Mouse (Mus musculus) lung, postnatal 0 days (tissue): ENCODE results near the gene Nr2f2. TPM values are rescaled to one million over a fixed set of nuclear protein-coding genes. Genes with fewer than 3 reads are reported as not detected.
A peak's percentile ranks its signal among the peaks of the same experiment; 100 is the strongest.

Source experiments
- ATAC-seq: fragments of 200-750 bp; cut with Nextera tagmentation; 2 replicates; pipeline ENCODE4 v1.8.0; 2017; ENCODE audit warnings: moderate library complexity
- DNase-seq: peaks from one replicate; pipeline ENCODE4 v3.0.0-alpha.2; 2016; ENCODE audit warnings: low spot score
- H3K27ac ChIP-seq: fragments of 300-500 bp; sonication (generic); 2 replicates; pipeline ENCODE4 v1.5.1; 2014; ENCODE audit warnings: antibody characterized with exemption, mild to moderate bottlenecking, low read length, mixed read lengths
- H3K27me3 ChIP-seq: fragments of 300-500 bp; sonication (generic); replicated peaks from 2 replicates; pipeline ENCODE4 v1.6.1; 2014; ENCODE audit warnings: low read length, mixed read lengths; ENCODE audit not compliant: insufficient read depth
- H3K36me3 ChIP-seq: fragments of 300-500 bp; sonication (generic); 2 replicates; pipeline ENCODE4 v1.6.1; 2014; ENCODE audit warnings: low read length, mixed read lengths; ENCODE audit not compliant: insufficient read depth
- H3K4me1 ChIP-seq: fragments of 300-500 bp; sonication (generic); 2 replicates; pipeline ENCODE4 v1.6.1; 2014; ENCODE audit warnings: antibody characterized with exemption, low read depth, low read length, mixed read lengths; ENCODE audit not compliant: insufficient read depth
- H3K4me2 ChIP-seq: fragments of 300-500 bp; sonication (generic); replicated peaks from 2 replicates; pipeline ENCODE4 v1.6.1; 2014; ENCODE audit warnings: low read depth, mild to moderate bottlenecking, low read length, moderate library complexity, mixed read lengths
- H3K4me3 ChIP-seq: fragments of 300-500 bp; sonication (generic); 2 replicates; pipeline ENCODE4 v1.5.1; 2014; ENCODE audit warnings: low read depth, low read length
- H3K9ac ChIP-seq: fragments of 300-500 bp; sonication (generic); replicated peaks from 2 replicates; pipeline ENCODE4 v1.6.1; 2014; ENCODE audit warnings: low read depth, mild to moderate bottlenecking
- H3K9me3 ChIP-seq: fragments of 300-500 bp; sonication (generic); 2 replicates; pipeline ENCODE4 v1.6.1; 2016; ENCODE audit warnings: low read length, mixed read lengths
- CTCF ChIP-seq: IDR thresholded peaks from 2 replicates; pipeline ENCODE4 v1.5.1; 2016; ENCODE audit warnings: antibody characterized with exemption, mild to moderate bottlenecking
- EP300 ChIP-seq: IDR thresholded peaks from 2 replicates; pipeline ENCODE4 v1.6.1; 2016; ENCODE audit warnings: antibody characterized with exemption, mild to moderate bottlenecking, control low read depth
- WGBS: fragments of 180-500 bp; shearing (Covaris S2); extraction: QIAGEN DNeasy Blood & Tissue Kit; methylation state at CpG from one replicate; pipeline ENCODE4 v1.1.7; 2014; 5-methylcytosine and 5-hydroxymethylcytosine counted together
- polyA plus RNA-seq: library from polyadenylated mRNA; unstranded; fragments of >200 nt; fragmentation: Nextera tagmentation; extraction: Ambion mirVana; gene quantifications from 2 replicates; pipeline ENCODE4 v1.2.1, GENCODE M21; 2015

Nr2f2 gene
- polyA plus RNA-seq, 1 experiment from 2014 or later = 72.7 TPM

GRCm38 (mm10) chr7:70346010-70346536 lies 20.5 kb downstream of the Nr2f2 start:
- Histone ChIP-seq H3K4me3 (peak overlapping the region; percentile 30), H3K4me1 (peaks cover 11% of the 10 kb centered on the region; the same call in 1 of the 2 replicates), H3K27me3 (no peaks in the 10 kb centered on the region), H3K36me3 (no peaks in the 10 kb centered on the region), H3K4me2 (peak overlapping the region; percentile 71), H3K9me3 (no peaks in the 10 kb centered on the region), H3K9ac (no peak overlapping the region), H3K27ac (peak overlapping the region; percentile 33; the same call in 1 of the 2 replicates)
- under 1% methylated on average over 35 of the region's 35 CpGs for WGBS
- ATAC-seq (peak; percentile 75), DNase-seq (peak; percentile 90)
- peak; percentile 67 for TF ChIP-seq CTCF
- no peak for TF ChIP-seq EP300

GRCm38 (mm10) chr7:70343426-70343825 lies 23.1 kb downstream of the Nr2f2 start:
- no peak for ATAC-seq
- H3K9me3 ChIP-seq = no peaks in the 10 kb centered on the region
- H3K4me2 ChIP-seq = no peak overlapping the region
- DNase-seq = no peak
- H3K9ac ChIP-seq = no peak overlapping the region
- no peaks in the 10 kb centered on the region for H3K36me3 ChIP-seq
- H3K27ac ChIP-seq = peak overlapping the region; percentile 43; the same call in 1 of the 2 replicates
- peaks cover 11% of the 10 kb centered on the region; the same call in 1 of the 2 replicates for H3K4me1 ChIP-seq
- no peaks in the 10 kb centered on the region for H3K27me3 ChIP-seq
- 61% methylated on average over 5 of the region's 5 CpGs for WGBS
- TF ChIP-seq EP300 = no peak
- no peak for TF ChIP-seq CTCF
- H3K4me3 ChIP-seq = no peak overlapping the region

- no peak for DNase-seq
- H3K4me3 ChIP-seq = no peak overlapping the region
- no peak overlapping the region for H3K9ac ChIP-seq
- TF ChIP-seq EP300 (no peak), CTCF (no peak)
- no peak for ATAC-seq
- H3K9me3 ChIP-seq = no peaks in the 10 kb centered on the region
- H3K27me3 ChIP-seq = no peaks in the 10 kb centered on the region
- no peak overlapping the region for H3K4me2 ChIP-seq
- 54% methylated on average over 8 of the region's 8 CpGs for WGBS
- no peak overlapping the region for H3K27ac ChIP-seq
- H3K36me3 ChIP-seq = no peaks in the 10 kb centered on the region
- peaks cover 8% of the 10 kb centered on the region; the same call in 1 of the 2 replicates for H3K4me1 ChIP-seq
Observed at GRCm38 (mm10) chr7:70342771-70343170, 23.8 kb downstream of the Nr2f2 start.

- 59% methylated on average over 2 of the region's 2 CpGs for WGBS
- Histone ChIP-seq H3K27me3 (no peaks in the 10 kb centered on the region), H3K9ac (no peak overlapping the region), H3K9me3 (no peaks in the 10 kb centered on the region), H3K4me2 (no peak overlapping the region), H3K4me3 (no peak overlapping the region), H3K27ac (no peak overlapping the region), H3K4me1 (peaks cover 5% of the 10 kb centered on the region; the same call in 1 of the 2 replicates), H3K36me3 (no peaks in the 10 kb centered on the region)
- TF ChIP-seq EP300 = no peak
- no peak for TF ChIP-seq CTCF
- no peak for ATAC-seq
- no peak for DNase-seq
Observed at GRCm38 (mm10) chr7:70342076-70342475, 24.5 kb downstream of the Nr2f2 start.

- Histone ChIP-seq H3K27ac (no peak overlapping the region), H3K9me3 (no peaks in the 10 kb centered on the region), H3K27me3 (no peaks in the 10 kb centered on the region), H3K4me2 (no peak overlapping the region), H3K36me3 (no peaks in the 10 kb centered on the region), H3K4me1 (no peaks in the 10 kb centered on the region), H3K4me3 (no peak overlapping the region), H3K9ac (no peak overlapping the region)
- 71% methylated on average over 12 of the region's 12 CpGs for WGBS
- ATAC-seq (no peak), DNase-seq (no peak)
- TF ChIP-seq EP300 (no peak), CTCF (no peak)
Observed at GRCm38 (mm10) chr7:70339998-70340630, 26.4 kb downstream of the Nr2f2 start.

- WGBS = 44% methylated on average over 7 of the region's 7 CpGs
- H3K27ac ChIP-seq = no peak overlapping the region
- H3K36me3 ChIP-seq = no peaks in the 10 kb centered on the region
- H3K4me1 ChIP-seq = 0 out of 2 replicates have a peak, but pooled peaks cover 3% of the 10 kb centered on the region
- DNase-seq (no peak), ATAC-seq (no peak)
- no peak overlapping the region for H3K4me3 ChIP-seq
- no peak overlapping the region for H3K4me2 ChIP-seq
- H3K9me3 ChIP-seq = no peaks in the 10 kb centered on the region
- H3K27me3 ChIP-seq = 0 out of 2 replicates have a peak, but pooled peaks cover 3% of the 10 kb centered on the region
- no peak for TF ChIP-seq EP300
- no peak for TF ChIP-seq CTCF
- no peak overlapping the region for H3K9ac ChIP-seq
Observed at GRCm38 (mm10) chr7:70338265-70338640, 28.3 kb downstream of the Nr2f2 start.
